Mouse (Mus musculus): Measurements from ENCODE around the gene Zdhhc14. TPM values are rescaled to one million over a fixed set of nuclear protein-coding genes. Genes with fewer than 3 reads are reported as not detected.

Gene Zdhhc14
- polyA plus RNA-seq, 1 experiment from 2014 or later, result 2.2 TPM

GRCm38 (mm10) chr17:5574672-5575071, 82.3 kb downstream of the Zdhhc14 start:
- Histone ChIP-seq H3K4me2 (replicated peaks; ENCODE audit: low read depth) (no peak overlapping the region), H3K9ac (ENCODE audit: low read length) (no peak overlapping the region), H3K27me3 (ENCODE audit: control insufficient read depth, insufficient read depth, low read length) (no peaks in the 10 kb centered on the region), H3K36me3 (ENCODE audit: control insufficient read depth, insufficient read depth, low read length) (no peaks in the 10 kb centered on the region), H3K27ac (replicated peaks) (no peak overlapping the region), H3K4me3 (ENCODE audit: low read depth, low read length) (no peak overlapping the region), H3K9me3 (ENCODE audit: control insufficient read depth, low read length) (no peaks in the 10 kb centered on the region), H3K4me1 (replicated peaks; ENCODE audit: control insufficient read depth, insufficient read depth) (no peaks in the 10 kb centered on the region)
- TF ChIP-seq EP300 (optimal IDR thresholded peaks at IDR 0.05), result no peak
- TF ChIP-seq CTCF (IDR thresholded peaks at IDR 0.05; ENCODE audit: low read depth), result no peak
- ATAC-seq (ENCODE audit: low FRiP score, low TSS enrichment) (no peak), DNase-seq (ENCODE audit: low spot score) (no peak)
- WGBS, result 61% methylated on average over 5 of the region's 5 CpGs

GRCm38 (mm10) chr17:5575518-5575917, 83.2 kb downstream of the Zdhhc14 start:
- Histone ChIP-seq H3K36me3 (ENCODE audit: control insufficient read depth, insufficient read depth, low read length) (no peaks in the 10 kb centered on the region), H3K4me1 (replicated peaks; ENCODE audit: control insufficient read depth, insufficient read depth) (no peaks in the 10 kb centered on the region), H3K9ac (ENCODE audit: low read length) (no peak overlapping the region), H3K4me2 (replicated peaks; ENCODE audit: low read depth) (no peak overlapping the region), H3K27ac (replicated peaks) (no peak overlapping the region), H3K4me3 (ENCODE audit: low read depth, low read length) (no peak overlapping the region), H3K27me3 (ENCODE audit: control insufficient read depth, insufficient read depth, low read length) (no peaks in the 10 kb centered on the region), H3K9me3 (ENCODE audit: control insufficient read depth, low read length) (no peaks in the 10 kb centered on the region)
- ATAC-seq (ENCODE audit: low FRiP score, low TSS enrichment) (no peak), DNase-seq (ENCODE audit: low spot score) (no peak)
- no peak for TF ChIP-seq EP300 (optimal IDR thresholded peaks at IDR 0.05)
- TF ChIP-seq CTCF (IDR thresholded peaks at IDR 0.05; ENCODE audit: low read depth), result no peak
- WGBS, result 56% methylated on average over 4 of the region's 4 CpGs

GRCm38 (mm10) chr17:5582232-5582631, 89.9 kb downstream of the Zdhhc14 start:
- Histone ChIP-seq H3K9me3 (ENCODE audit: control insufficient read depth, low read length) (no peaks in the 10 kb centered on the region), H3K4me1 (replicated peaks; ENCODE audit: control insufficient read depth, insufficient read depth) (no peaks in the 10 kb centered on the region), H3K9ac (ENCODE audit: low read length) (no peak overlapping the region), H3K36me3 (ENCODE audit: control insufficient read depth, insufficient read depth, low read length) (no peaks in the 10 kb centered on the region), H3K4me2 (replicated peaks; ENCODE audit: low read depth) (no peak overlapping the region), H3K27ac (replicated peaks) (no peak overlapping the region), H3K4me3 (ENCODE audit: low read depth, low read length) (no peak overlapping the region), H3K27me3 (ENCODE audit: control insufficient read depth, insufficient read depth, low read length) (no peaks in the 10 kb centered on the region)
- no peak for TF ChIP-seq EP300 (optimal IDR thresholded peaks at IDR 0.05)
- no peak for TF ChIP-seq CTCF (IDR thresholded peaks at IDR 0.05; ENCODE audit: low read depth)
- no peak for ATAC-seq (ENCODE audit: low FRiP score, low TSS enrichment)
- no peak for DNase-seq (ENCODE audit: low spot score)
- 88% methylated on average over 3 of the region's 3 CpGs for WGBS

GRCm38 (mm10) chr17:5582937-5583336, 90.6 kb downstream of the Zdhhc14 start:
- TF ChIP-seq EP300 (optimal IDR thresholded peaks at IDR 0.05), result no peak
- no peak for TF ChIP-seq CTCF (IDR thresholded peaks at IDR 0.05; ENCODE audit: low read depth)
- DNase-seq (ENCODE audit: low spot score) (no peak), ATAC-seq (ENCODE audit: low FRiP score, low TSS enrichment) (no peak)
- 91% methylated on average over 5 of the region's 5 CpGs for WGBS
- Histone ChIP-seq H3K4me3 (ENCODE audit: low read depth, low read length) (no peak overlapping the region), H3K4me2 (replicated peaks; ENCODE audit: low read depth) (no peak overlapping the region), H3K27ac (replicated peaks) (no peak overlapping the region), H3K9me3 (ENCODE audit: control insufficient read depth, low read length) (no peaks in the 10 kb centered on the region), H3K4me1 (replicated peaks; ENCODE audit: control insufficient read depth, insufficient read depth) (no peaks in the 10 kb centered on the region), H3K9ac (ENCODE audit: low read length) (no peak overlapping the region), H3K36me3 (ENCODE audit: control insufficient read depth, insufficient read depth, low read length) (no peaks in the 10 kb centered on the region), H3K27me3 (ENCODE audit: control insufficient read depth, insufficient read depth, low read length) (no peaks in the 10 kb centered on the region)

GRCm38 (mm10) chr17:5583472-5584145, 91.3 kb downstream of the Zdhhc14 start:
- H3K4me3 ChIP-seq (ENCODE audit: low read depth, low read length), result no peak overlapping the region
- no peaks in the 10 kb centered on the region for H3K27me3 ChIP-seq (ENCODE audit: control insufficient read depth, insufficient read depth, low read length)
- H3K4me1 ChIP-seq (replicated peaks; ENCODE audit: control insufficient read depth, insufficient read depth), result no peaks in the 10 kb centered on the region
- no peak overlapping the region for H3K27ac ChIP-seq (replicated peaks)
- ATAC-seq (ENCODE audit: low FRiP score, low TSS enrichment), result no peak
- no peaks in the 10 kb centered on the region for H3K9me3 ChIP-seq (ENCODE audit: control insufficient read depth, low read length)
- DNase-seq (ENCODE audit: low spot score), result no peak
- 66% methylated on average over 12 of the region's 12 CpGs for WGBS
- no peaks in the 10 kb centered on the region for H3K36me3 ChIP-seq (ENCODE audit: control insufficient read depth, insufficient read depth, low read length)
- no peak overlapping the region for H3K9ac ChIP-seq (ENCODE audit: low read length)
- no peak for TF ChIP-seq EP300 (optimal IDR thresholded peaks at IDR 0.05)
- no peak for TF ChIP-seq CTCF (IDR thresholded peaks at IDR 0.05; ENCODE audit: low read depth)
- no peak overlapping the region for H3K4me2 ChIP-seq (replicated peaks; ENCODE audit: low read depth)

- 42% methylated on average over 6 of the region's 6 CpGs for whole genome bisulfite sequencing
- Histone ChIP-seq H3K27ac (replicated peaks) (no peak overlapping the region), H3K36me3 (ENCODE audit: control insufficient read depth, insufficient read depth, low read length) (no peaks in the 10 kb centered on the region), H3K4me1 (replicated peaks; ENCODE audit: control insufficient read depth, insufficient read depth) (no peaks in the 10 kb centered on the region), H3K4me3 (ENCODE audit: low read depth, low read length) (no peak overlapping the region), H3K9ac (ENCODE audit: low read length) (no peak overlapping the region), H3K4me2 (replicated peaks; ENCODE audit: low read depth) (no peak overlapping the region), H3K9me3 (ENCODE audit: control insufficient read depth, low read length) (no peaks in the 10 kb centered on the region), H3K27me3 (ENCODE audit: control insufficient read depth, insufficient read depth, low read length) (no peaks in the 10 kb centered on the region)
- DNase-seq (ENCODE audit: low spot score) (no peak), ATAC-seq (ENCODE audit: low FRiP score, low TSS enrichment) (no peak; the same call in 1 of the 2 replicates)
- TF ChIP-seq CTCF (IDR thresholded peaks at IDR 0.05; ENCODE audit: low read depth) (no peak), EP300 (optimal IDR thresholded peaks at IDR 0.05) (no peak)
These were observed 99.3 kb downstream of the Zdhhc14 start for GRCm38 (mm10) chr17:5591604-5592209.
